Mouse (Mus musculus): Measurements from ENCODE around the gene Ptprj.
"Not testable (repeated sequence)": the region's sequence is repeated elsewhere in the genome, so short reads cannot be mapped to it uniquely, and the experiment has no call there.

Ptprj gene

GRCm38 (mm10) chr2:90577451-90578279, 2.8 kb downstream of the Ptprj start:
- peak; percentile 14 to 59 for DNase-seq (ENCODE audit: low spot score in 2 of 2)

GRCm38 (mm10) chr2:90576936-90577335, 3.5 kb downstream of the Ptprj start:
- peak; percentile 9 to 41 for DNase-seq (ENCODE audit: low spot score in 2 of 2)

GRCm38 (mm10) chr2:90576411-90576810, 4.0 kb downstream of the Ptprj start:
- peak; percentile 7 to 54 for DNase-seq (ENCODE audit: low spot score in 2 of 2)

- DNase-seq (ENCODE audit: low spot score in 2 of 2), result peak; percentile 7 to 56
Measured at GRCm38 (mm10) chr2:90575713-90576112, 4.7 kb downstream of the Ptprj start.

GRCm38 (mm10) chr2:90575116-90575515, 5.3 kb downstream of the Ptprj start:
- peak; percentile 10 to 55 for DNase-seq (ENCODE audit: low spot score in 2 of 2)

GRCm38 (mm10) chr2:90574536-90574935, 5.9 kb downstream of the Ptprj start:
- DNase-seq (ENCODE audit: low spot score in 2 of 2), result peak in 1 of 2 experiments; percentile 56

- DNase-seq (ENCODE audit: low spot score in 2 of 2), result peak; percentile 22 to 64
Measured at GRCm38 (mm10) chr2:90573640-90574526, 6.6 kb downstream of the Ptprj start.

GRCm38 (mm10) chr2:90572126-90572525, 8.3 kb downstream of the Ptprj start:
- peak in 1 of 2 experiments; percentile 9 for DNase-seq (ENCODE audit: low spot score in 2 of 2)

- DNase-seq (ENCODE audit: low spot score in 2 of 2), result not testable (repeated sequence)
Measured at GRCm38 (mm10) chr2:90571399-90571798, 9.0 kb downstream of the Ptprj start.

GRCm38 (mm10) chr2:90570871-90571270, 9.6 kb downstream of the Ptprj start:
- DNase-seq (ENCODE audit: low spot score in 2 of 2), result no peak

- DNase-seq (ENCODE audit: low spot score in 2 of 2), result no peak
Measured at GRCm38 (mm10) chr2:90570216-90570615, 10.2 kb downstream of the Ptprj start.

- no peak for DNase-seq (ENCODE audit: low spot score in 2 of 2)
Measured at GRCm38 (mm10) chr2:90568961-90569481, 11.4 kb downstream of the Ptprj start.

- DNase-seq (ENCODE audit: low spot score in 2 of 2), result no peak
Measured at GRCm38 (mm10) chr2:90568091-90568490, 12.4 kb downstream of the Ptprj start.

GRCm38 (mm10) chr2:90566773-90567528, 13.5 kb downstream of the Ptprj start:
- peak; percentile 60 to 78 for DNase-seq (ENCODE audit: low spot score in 2 of 2)

GRCm38 (mm10) chr2:90566046-90566445, 14.4 kb downstream of the Ptprj start:
- peak in 1 of 2 experiments; percentile 50 for DNase-seq (ENCODE audit: low spot score in 2 of 2)

GRCm38 (mm10) chr2:90565192-90565929, 15.1 kb downstream of the Ptprj start:
- no peak for DNase-seq (ENCODE audit: low spot score in 2 of 2)

- DNase-seq (ENCODE audit: low spot score in 2 of 2), result no peak
Measured at GRCm38 (mm10) chr2:90564552-90564951, 15.9 kb downstream of the Ptprj start.

GRCm38 (mm10) chr2:90563171-90563570, 17.3 kb downstream of the Ptprj start:
- DNase-seq (ENCODE audit: low spot score in 2 of 2), result no peak

- no peak for DNase-seq (ENCODE audit: low spot score in 2 of 2)
Measured at GRCm38 (mm10) chr2:90562126-90562670, 18.2 kb downstream of the Ptprj start.

- DNase-seq (ENCODE audit: low spot score in 2 of 2), result peak; percentile 75 to 81
Measured at GRCm38 (mm10) chr2:90560197-90560843, 20.1 kb downstream of the Ptprj start.

Data from spleen, postnatal 4 days (tissue).